Mouse (Mus musculus): ENCODE data around the gene Ufc1. TPM values are rescaled to one million over a fixed set of nuclear protein-coding genes. Genes with fewer than 3 reads are reported as not detected.

Gene Ufc1
- total RNA-seq, 2 experiments from 2014 or later, result 80.7 to 81.5 TPM

DNA sequence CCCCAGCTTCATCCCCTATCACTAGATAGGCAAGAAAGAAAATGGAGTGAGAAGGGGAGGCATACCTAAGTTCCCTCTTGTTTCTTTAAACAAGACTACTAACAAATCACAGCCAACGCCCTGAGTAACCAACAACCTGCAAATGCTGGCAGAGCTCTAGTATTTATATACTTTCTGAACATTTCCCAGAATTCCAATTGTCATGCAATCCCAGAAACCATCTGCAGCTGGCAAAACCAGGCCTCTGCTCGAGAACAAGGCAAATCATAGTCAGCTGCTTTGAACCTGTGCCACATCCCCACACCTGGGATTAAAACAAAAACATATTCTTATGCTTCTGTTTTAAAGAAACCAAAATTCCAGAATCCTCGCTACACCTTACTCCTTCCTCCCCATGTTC is 1.5 kb downstream of the Ufc1 start:
- intact Hi-C loops (cut with DNase I), result no loop called here
- DNase-seq (ENCODE audit: low spot score), result no peak

DNA sequence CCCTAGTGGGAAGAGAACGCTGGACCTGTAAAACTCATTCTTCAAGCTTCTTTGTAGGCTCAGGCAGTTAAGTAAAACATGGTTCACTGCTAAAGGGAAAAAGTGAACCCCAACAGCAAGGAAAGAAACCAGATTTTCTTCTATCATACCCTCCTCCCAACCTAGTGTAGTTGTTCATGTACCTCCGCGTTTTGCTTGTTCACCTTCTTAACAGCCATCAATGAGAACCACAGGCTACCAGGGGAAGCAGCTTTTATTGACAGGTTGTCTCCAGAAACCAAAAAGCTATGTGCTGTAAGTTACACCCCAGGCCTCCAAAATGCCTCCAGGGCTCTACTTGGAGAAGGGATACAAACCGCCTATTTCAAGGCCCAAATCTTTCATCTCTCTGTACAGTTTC is 6.5 kb downstream of the Ufc1 start:
- intact Hi-C loops (cut with DNase I), result no loop called here
- DNase-seq (ENCODE audit: low spot score), result no peak

DNA sequence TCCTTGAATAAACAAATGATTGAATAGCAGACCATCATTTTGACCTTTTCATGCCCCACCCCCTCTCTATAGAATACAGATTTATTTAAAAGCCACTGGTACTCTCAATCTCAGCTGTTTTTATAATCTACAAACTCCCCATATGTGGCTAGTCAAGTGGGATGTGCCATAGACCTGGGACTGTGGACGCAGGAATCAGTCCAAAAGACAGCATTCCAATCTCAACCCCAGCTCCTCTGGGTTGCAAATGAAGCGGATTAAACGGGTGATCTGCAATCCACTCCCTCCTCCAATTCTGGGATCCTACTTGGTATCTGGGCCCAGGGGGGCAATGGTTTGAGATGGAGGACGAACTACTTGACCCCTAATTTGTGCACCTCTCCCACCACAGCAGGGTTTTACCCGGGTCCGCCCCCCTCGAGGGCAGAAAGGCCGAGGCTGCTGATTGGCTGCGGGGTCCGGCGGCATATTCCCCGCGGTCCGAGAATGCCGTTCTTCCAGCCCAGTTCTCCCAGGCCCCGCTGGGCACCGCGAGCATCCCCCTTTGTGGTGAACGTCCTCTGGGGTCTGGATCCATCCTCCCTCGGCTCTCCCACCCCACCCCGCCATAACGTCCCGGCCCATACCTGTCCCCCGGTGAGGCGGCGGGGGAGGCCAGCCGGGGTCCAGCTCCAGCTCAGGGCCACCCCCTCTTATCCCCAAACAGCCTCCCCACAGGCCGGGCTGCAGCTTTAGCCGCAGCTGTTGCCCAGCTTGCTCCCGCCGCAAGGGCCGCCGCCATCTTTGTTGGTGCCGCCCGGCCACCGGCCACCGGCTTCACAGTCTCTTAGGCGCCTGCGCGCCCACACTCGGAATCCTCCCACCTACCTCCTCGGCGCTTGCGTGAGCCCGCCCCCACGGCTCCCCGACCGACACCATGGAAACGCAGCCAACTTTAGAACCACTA is 7.4 kb downstream of the Ufc1 start, which contains the start of gene Usp21:
Usp21 (minus strand) TSS at position 856 of the 946 bp plus-strand sequence.
- peak; percentile 91 for DNase-seq (ENCODE audit: low spot score)
- intact Hi-C loops (cut with DNase I), result no loop called here

DNA sequence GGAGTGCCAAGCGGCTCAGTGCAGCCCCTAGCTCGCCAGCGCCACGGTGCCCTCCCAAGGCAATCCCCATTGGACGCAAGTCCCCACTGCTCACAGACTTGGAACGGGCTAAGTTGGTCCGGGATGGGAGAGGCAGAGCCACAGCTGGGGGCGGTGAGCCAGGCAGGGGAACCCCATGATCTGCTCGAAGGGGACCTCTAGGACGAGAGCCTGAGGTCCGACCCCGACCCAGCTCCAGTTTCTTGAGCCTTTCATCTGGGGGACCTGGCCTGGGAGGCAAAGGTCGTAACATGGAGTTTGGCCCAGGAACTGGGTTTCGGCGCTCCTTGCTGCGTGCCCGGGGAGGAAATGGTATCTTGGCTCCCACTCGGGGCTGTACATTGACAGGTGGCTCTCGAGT is 8.3 kb downstream of the Ufc1 start:
- no peak for DNase-seq (ENCODE audit: low spot score)

DNA sequence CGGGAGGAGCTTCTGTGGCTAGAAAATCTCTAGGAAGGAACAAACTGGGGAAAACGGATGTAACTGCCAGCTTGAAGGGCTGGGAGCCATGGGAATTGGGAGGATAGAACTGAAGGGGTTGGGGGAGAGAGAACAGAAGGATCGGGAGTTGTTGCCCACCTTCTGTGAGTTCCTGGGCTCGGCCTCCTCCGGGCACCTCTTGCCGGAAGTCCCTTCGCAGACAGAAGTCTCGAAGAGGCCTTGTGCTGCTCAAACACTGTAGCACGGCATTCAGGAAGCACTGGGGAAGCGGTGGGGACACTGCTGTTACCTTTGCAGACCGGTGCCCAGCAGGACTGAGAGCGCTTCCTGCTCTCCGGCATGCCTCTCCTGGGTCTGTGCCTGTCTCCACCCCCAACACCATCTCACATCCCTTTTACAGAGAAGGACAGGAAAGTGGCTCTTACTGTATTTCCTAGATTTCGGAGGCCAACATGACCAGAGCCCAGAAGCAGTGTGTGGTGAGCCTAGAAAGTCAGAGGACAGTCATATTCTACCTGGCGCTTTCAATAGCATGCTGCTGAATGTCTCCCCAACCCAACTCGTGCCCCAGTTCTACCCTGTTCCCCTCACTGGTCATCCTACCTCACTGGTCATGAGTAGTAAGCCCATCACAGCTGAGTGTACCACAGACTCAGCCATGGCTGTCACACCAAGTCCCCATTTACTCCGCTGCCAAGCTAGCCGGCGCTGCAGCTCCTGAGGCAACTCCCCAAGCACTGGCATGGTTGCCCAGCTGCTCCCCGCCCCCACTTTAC is 9.5 kb downstream of the Ufc1 start:
- intact Hi-C loops (cut with DNase I), result no loop called here
- DNase-seq (ENCODE audit: low spot score), result no peak

More for the DNA sequence above, 8.3 kb downstream of the Ufc1 start:
- intact Hi-C loops (cut with DNase I), result no loop called here

DNA sequence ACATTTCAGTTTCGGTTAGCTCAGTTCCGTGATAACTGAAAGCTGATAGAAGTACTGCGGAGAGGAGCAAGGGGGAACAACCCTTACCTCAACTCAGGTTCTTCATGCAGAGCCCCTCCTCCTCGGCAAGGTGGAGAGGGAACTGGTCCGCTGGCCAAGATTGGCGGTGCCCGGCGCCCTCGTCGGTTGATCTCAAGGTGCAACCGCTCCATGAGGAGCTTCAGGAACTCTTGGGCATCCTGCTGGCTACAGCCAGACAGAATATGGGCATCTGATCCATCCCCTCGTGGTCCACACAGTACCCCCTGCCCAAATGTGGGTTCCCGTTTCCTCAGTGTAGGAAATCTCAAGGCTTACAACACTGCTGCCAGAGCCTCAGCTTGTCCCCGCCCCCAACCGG is 10.3 kb downstream of the Ufc1 start:
- intact Hi-C loops (cut with DNase I), result no loop called here
- no peak for DNase-seq (ENCODE audit: low spot score)

DNA sequence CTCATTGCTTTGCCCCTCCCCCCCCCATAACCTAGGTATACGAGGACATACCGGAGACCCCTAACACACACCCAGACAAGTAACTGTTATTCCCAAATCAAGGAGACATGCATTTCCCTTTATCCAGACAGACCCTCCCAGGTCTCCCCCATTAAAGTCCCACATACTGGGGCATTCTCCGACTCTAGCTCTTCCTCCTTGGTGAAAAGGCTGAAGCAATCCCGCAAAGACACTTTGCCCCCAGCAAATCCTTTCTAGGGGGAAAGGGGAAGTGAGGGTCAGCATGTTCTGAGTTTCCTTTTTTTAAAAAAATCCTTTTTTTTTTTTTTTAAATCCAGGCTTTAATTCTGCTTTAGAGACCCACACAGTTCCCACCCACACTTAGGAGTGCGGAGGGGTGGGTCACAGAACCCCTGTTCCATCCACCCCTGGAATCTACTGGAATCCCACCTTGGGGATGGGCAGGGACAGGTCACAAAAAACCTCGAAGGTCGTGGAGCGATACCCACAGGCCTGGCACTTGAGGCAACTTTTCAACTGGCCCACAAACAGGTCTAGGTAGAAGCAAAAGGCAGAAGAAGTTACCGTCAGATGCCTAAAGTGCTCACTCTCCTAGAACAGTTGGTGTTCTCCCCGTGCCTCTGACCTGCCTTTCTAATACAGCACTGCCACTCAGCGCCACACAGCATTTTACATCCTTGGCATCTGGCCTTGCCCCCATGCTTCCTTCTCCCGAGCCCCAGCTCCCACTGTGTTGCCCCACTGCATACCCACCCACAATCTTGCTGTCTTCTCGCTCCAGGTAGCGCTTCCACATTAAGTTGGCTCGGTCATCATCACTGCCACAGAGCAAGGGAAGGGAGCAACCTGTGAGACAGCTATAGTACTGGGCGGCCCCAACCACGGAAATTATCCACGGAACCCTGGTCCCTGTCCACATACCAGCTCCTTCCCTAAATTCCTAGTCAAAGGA is 11.3 kb downstream of the Ufc1 start:
- intact Hi-C loops (cut with DNase I), result no loop called here
- DNase-seq (ENCODE audit: low spot score), result no peak

DNA sequence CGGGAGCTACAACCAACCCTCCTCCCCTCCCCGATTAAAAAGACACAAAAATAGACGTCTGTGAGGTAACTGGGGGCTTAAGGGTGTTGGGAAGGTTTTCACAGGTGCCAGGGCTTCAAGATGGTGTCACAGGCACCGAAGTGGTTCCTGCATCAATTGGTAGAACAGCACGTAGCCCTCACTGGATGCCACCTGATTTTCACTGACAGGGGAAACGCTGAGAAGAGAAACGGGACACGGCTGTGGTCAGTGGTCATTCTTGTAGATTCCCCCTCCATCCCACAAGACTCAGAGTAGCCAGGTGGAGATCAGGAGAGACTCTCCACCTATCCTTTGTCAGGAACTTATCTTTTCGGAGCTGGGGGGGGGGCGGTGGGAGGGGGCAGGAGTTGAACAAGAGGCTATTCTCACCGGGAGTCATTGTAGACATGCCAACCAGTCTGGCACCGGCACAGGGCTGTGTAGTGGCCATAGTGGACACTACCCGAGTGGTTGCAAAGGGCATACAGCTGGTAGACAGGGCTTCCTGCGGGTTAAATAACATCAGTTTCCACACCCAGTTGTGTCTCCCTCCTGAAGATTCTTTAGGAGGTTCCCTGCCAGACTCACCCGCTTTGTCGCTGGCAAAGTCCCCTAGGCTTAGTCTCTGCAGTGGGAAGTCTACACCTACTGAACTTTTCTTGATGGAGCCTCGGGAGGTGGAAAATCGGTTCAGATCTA is 12.6 kb downstream of the Ufc1 start:
- DNase-seq (ENCODE audit: low spot score), result no peak
- intact Hi-C loops (cut with DNase I), result no loop called here

DNA sequence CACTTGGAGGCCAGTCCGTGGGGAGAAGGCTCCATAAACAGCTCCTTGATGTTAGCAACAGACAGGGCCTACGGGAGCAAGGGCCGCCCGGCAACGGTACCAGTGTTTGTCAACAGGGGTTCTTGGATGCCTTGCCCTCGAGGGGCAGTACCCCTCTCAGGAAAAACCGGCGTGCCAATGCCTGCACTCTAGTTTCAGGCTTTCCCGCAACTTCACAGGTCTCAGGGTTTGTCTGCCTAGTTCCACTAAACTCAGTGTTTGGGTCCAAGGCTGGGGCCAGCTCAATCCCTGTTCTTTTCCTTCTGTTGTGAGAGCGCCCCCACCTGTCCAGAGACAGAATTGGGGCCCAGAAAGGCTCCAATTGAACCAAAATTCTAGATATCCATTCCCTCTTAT is 13.3 kb downstream of the Ufc1 start:
- intact Hi-C loops (cut with DNase I), result loop anchor here (2.0 kb wide), 2 partner anchors 35 to 167 kb away; no protein-coding TSS in a partner anchor
- DNase-seq (ENCODE audit: low spot score), result peak; percentile 63

DNA sequence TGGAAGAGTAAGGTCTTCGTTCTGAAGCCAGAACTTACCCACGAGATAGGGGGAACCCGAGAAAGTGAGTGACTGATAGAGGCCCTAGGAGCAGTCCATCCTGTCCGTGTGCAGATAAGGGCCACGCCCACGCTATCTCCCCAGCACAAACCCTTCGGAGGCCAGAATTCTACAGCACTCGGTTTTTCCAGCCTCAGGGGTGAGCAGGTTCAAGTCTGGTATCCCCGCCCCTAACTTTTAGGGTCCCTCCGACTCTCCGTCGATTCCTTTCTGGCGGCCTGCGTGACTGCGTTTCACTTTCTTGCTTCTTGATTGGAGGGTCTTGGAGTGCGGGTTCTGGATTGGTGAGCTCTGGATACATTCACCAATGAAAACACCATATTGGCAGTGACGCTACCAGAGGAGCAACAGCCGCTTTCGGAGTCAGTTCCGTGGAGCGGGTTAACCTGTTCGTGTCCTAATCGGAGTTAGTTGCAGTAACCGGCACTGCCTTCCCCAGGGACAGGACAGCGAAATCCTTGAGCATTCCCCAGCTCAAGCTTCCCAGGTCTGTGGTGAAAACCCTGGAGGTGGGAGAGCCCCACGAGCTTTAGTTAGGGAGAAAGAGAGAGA is 13.8 kb downstream of the Ufc1 start, which contains the start of gene Ppox:
Ppox (minus strand) TSS at position 271 of the 612 bp plus-strand sequence.
- intact Hi-C loops (cut with DNase I), result loop anchor here (2.0 kb wide), 2 partner anchors 34 to 166 kb away; no protein-coding TSS in a partner anchor
- peak; percentile 89 for DNase-seq (ENCODE audit: low spot score)

DNA sequence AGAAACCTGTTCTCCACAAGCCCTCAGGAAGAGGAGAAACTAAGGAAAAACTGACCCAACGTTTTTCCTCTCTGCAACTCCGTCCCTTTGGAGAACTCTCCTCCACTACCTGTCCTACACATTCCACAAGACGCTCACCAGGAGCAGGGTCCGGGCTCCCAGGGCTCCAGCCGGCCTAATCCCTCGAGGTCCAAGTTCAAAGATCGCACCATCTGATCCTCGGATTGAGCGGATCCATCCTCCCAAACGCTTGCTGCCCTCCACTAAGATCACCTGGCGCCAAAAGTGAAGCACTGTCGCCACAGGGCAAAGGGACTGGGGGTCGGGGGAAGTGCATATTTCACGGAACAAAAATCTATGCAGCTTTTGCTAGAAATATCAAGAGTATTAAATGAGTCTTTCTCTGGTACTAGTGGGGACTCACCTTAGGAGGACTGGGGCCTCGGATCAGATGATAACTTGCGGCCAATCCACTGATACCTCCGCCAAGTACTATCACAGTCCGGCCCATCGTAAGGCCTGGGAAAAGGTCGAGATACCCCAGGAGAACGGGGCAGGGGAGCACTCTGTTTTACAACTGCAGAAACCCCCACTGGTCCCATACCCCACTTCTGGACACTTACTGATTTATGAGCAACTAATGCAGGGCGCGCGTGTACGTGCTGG is 14.4 kb downstream of the Ufc1 start:
- DNase-seq (ENCODE audit: low spot score), result no peak

DNA sequence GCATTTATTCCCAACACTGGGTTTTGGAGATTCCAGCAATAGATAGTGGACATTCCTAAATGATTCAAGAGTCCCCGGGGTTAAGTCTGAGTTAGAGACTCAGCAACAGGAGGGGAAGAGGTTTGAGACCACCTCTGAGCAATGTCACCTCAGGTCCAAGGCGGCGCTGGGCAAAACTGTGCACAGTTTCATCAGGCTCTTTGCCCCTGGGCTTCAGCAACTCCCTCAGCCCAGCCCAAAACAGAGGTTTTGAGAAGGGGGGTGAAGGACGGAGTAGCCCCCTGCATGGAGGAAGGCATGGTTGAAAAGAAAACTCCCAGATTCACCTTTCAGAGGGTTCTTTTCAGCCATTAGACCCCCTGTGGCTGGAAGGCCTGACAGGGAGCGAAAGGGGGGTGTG is 15.1 kb downstream of the Ufc1 start:
- intact Hi-C loops (cut with DNase I), result loop anchor here (2.0 kb wide), 2 partner anchors 33 to 165 kb away; no protein-coding TSS in a partner anchor
- no peak for DNase-seq (ENCODE audit: low spot score)

More for the DNA sequence above, 14.4 kb downstream of the Ufc1 start:
- intact Hi-C loops (cut with DNase I), result loop anchor here (2.0 kb wide), 2 partner anchors 34 to 166 kb away; no protein-coding TSS in a partner anchor

DNA sequence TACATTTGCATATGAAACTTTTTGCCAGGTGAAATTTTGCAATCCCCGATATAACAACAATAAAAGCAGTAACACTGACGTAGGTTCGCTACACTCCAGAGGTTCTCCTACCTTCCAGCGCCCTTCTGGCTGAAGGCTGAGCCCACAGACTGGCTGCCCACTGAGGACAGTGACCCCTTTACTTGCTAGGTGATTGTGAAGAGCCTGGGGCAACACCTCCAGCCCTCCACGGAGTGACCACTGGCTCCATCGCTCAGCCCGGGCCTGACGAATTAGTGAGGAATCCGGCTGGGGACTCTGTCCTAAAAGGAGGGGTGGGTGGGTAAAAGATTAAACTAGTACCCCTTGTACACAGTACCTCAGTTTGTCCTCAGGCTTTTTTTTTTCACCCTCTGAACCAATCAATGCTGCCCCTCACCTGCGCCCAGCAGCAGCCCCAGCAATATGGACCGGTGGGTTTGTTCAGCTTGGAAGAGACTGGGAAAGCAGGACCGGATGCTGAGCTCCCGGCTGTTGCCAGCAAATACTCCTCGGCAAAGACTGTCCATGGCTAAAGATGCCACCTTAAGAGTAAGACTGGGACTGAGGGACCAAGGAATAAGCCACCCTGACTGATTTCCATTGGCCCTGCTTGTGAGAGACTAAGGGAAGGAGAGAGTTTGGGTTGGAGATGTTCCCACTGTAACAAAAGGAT is 15.7 kb downstream of the Ufc1 start:
- DNase-seq (ENCODE audit: low spot score), result no peak
- intact Hi-C loops (cut with DNase I), result no loop called here

DNA sequence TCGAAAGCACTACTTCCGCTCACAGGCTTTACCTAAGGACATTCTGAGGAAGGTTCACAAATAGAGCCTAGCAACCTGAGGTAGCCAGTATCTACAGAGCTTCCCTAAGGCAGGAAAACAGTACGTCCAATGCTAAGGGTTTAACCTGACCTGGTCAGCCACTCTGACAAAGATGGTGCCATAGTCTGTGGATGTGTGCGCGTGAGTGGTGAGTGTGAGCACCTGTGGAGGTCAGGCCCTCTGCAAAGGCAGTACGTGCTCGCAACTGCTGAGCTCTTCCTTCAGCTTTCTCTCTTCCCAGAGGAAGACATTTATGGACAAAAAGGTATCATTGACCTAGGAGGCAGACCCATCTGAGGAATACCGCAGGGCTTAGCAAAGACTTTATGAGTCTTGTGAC is 16.4 kb downstream of the Ufc1 start:
- intact Hi-C loops (cut with DNase I), result no loop called here

DNA sequence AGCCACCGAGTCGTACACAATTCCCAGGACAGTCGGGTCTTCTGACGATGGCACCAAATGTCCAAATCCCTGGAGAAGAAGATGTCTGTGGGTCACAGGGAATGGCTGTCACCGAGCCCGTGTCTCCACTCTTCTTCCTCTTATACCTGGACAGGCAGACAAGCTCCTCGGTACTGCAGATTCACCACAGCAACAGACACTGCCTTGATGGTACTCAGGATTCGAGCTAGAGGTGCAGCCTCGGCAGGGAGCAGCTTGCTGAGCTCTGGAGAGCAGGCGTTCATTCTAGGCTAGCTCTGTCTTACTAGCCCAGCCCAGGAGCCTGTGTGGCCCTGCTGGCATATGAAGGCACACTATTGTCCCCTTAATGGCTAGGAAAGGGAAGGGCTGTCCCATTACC is 17.1 kb downstream of the Ufc1 start:
- DNase-seq (ENCODE audit: low spot score), result no peak
- intact Hi-C loops (cut with DNase I), result no loop called here

More for the DNA sequence above, 16.4 kb downstream of the Ufc1 start:
- no peak for DNase-seq (ENCODE audit: low spot score)

DNA sequence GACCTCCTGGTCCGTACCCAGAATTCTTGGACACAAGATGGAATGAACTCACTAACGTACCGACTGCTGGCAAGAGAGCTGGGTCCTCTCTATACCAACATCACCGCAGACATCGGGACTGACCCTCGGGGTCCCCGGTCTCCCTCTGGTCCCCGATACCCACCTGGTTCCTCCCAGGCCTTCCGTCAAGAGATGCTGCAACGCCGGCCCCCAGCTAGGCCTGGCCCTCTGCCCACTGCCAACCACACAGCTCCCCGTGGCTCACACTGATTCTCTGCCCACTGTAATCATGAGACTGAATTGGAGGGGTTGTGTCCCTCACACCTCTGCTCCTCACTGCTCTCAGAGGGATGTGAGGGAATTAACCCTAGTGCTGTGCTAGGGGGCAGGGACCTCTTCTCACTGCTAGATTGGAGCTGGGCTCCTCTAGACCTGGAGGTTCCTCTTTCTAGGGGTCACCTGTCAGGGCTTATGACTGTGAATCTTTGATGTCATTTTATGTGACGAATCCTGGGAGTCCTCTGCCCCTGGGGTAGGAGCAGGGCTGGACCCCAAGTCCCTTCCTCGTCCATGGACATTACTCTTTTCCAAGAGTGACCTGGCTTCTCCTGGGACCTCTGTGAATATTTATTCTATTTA is 18.6 kb downstream of the Ufc1 start:
- no peak for DNase-seq (ENCODE audit: low spot score)
- intact Hi-C loops (cut with DNase I), result no loop called here

All from heart, postnatal 25 days (tissue).